Mouse (Mus musculus) kidney, postnatal 0 days (tissue): Measurements from ENCODE around the gene Psmd9. TPM values are rescaled to one million over a fixed set of nuclear protein-coding genes. Genes with fewer than 3 reads are reported as not detected.
A peak's percentile ranks its signal among the peaks of the same experiment; 100 is the strongest.

Experiments
- ATAC-seq: fragments of 200-750 bp; cut with Nextera tagmentation; replicated peaks from 2 replicates; pipeline ENCODE4 v1.8.0; 2017; ENCODE audit warnings: low read depth, moderate number of reproducible peaks, moderate TSS enrichment, moderate library complexity; ENCODE audit not compliant: low FRiP score
- DNase-seq: peaks from one replicate; pipeline ENCODE4 v3.0.0-alpha.2; 2016; ENCODE audit warnings: low spot score
- H3K27ac ChIP-seq: fragments of 300-500 bp; sonication (generic); 2 replicates; pipeline ENCODE4 v1.5.1; 2014; ENCODE audit warnings: mild to moderate bottlenecking
- H3K27me3 ChIP-seq: fragments of 300-500 bp; sonication (generic); 2 replicates; pipeline ENCODE4 v1.6.1; 2014; ENCODE audit warnings: low read length, mixed read lengths; ENCODE audit not compliant: insufficient read depth
- H3K36me3 ChIP-seq: fragments of 300-500 bp; sonication (generic); 2 replicates; pipeline ENCODE4 v1.6.1; 2014; ENCODE audit warnings: low read length, mixed read lengths; ENCODE audit not compliant: insufficient read depth
- H3K4me1 ChIP-seq: fragments of 300-500 bp; sonication (generic); replicated peaks from 2 replicates; pipeline ENCODE4 v1.6.1; 2014; ENCODE audit warnings: antibody characterized with exemption, low read length, mixed read lengths; ENCODE audit not compliant: insufficient read depth
- H3K4me2 ChIP-seq: fragments of 300-500 bp; sonication (generic); 2 replicates; pipeline ENCODE4 v1.6.1; 2014; ENCODE audit warnings: mild to moderate bottlenecking, low read length, moderate library complexity, mixed read lengths
- H3K4me3 ChIP-seq: fragments of 300-500 bp; sonication (generic); replicated peaks from 2 replicates; pipeline ENCODE4 v1.5.1; 2014; ENCODE audit warnings: low read depth, low read length
- H3K9ac ChIP-seq: fragments of 300-500 bp; sonication (generic); 2 replicates; pipeline ENCODE4 v1.6.1; 2014; ENCODE audit warnings: low read depth, low read length
- H3K9me3 ChIP-seq: fragments of 300-500 bp; sonication (generic); replicated peaks from 2 replicates; pipeline ENCODE4 v1.6.1; 2016; ENCODE audit warnings: low read length, inconsistent platforms, mixed read lengths
- CTCF ChIP-seq: IDR thresholded peaks from 2 replicates; pipeline ENCODE4 v1.5.1; 2016; ENCODE audit warnings: antibody characterized with exemption, low read depth, mild to moderate bottlenecking, moderate library complexity
- WGBS: fragments of 180-500 bp; shearing (Covaris S2); extraction: QIAGEN DNeasy Blood & Tissue Kit; methylation state at CpG from one replicate; pipeline ENCODE4 v1.1.7; 2014; 5-methylcytosine and 5-hydroxymethylcytosine counted together
- polyA plus RNA-seq: library from polyadenylated mRNA; unstranded; fragments of >200 nt; fragmentation: Nextera tagmentation; extraction: Ambion mirVana; gene quantifications from 2 replicates; pipeline ENCODE4 v1.2.1, GENCODE M21; 2015

Gene Psmd9
- polyA plus RNA-seq, 1 experiment from 2014 or later, result 77.4 TPM

DNA sequence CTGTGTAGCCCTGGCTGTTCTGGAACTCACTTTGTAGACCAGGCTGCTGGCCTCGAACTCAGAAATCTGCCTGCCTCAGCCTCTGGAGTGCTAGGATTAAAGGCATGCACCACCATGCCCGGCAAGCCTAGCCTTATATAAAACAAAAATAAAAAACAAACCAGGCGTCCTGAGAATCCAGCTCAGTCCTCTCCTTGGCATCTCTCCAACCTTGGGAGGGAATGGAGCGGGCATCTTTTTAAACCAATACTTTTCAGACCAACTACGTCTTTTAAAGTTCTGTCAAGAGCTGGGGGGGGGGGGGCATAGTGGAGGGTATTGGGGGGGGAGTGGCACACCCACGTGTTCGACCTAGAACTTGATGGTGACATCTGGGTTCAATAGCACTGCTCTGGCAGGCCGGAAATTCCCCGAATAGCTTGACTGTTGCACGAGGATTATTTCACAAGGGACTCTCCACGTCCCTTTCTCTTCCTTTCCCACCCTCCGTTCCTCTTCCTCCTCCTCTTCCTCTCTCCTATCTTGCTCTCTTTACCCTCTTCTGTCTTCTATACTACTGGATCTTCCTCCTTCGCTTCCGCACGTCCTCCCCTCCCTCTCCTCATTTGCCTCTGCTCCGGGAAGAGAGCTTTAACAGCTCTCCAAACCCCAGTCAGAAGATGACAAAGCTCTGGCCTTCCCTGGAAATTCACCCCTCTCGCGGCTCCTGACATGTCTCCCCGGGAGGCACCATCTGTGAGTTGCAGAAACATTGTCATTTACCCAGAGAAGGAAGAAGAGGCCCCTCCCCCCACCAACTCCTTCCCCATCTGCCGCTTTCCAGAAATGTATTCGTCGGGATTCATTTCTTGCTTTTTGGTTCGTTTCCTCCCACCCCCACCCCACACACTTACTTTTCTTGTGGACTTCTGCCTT lies 87.9 kb downstream of the Psmd9 start:
- H3K27me3 ChIP-seq, result no peaks in the 10 kb centered on the region
- no peaks in the 10 kb centered on the region for H3K9me3 ChIP-seq
- ATAC-seq (no peak), DNase-seq (peak; percentile 58)
- H3K4me2 ChIP-seq, result peak overlapping the region; percentile 30
- peak overlapping the region; percentile 14; the same call in 1 of the 2 replicates for H3K27ac ChIP-seq
- H3K9ac ChIP-seq, result no peak overlapping the region
- H3K4me1 ChIP-seq, result no peaks in the 10 kb centered on the region
- 33% methylated on average over 23 of the region's 23 CpGs for WGBS
- H3K4me3 ChIP-seq, result no peak overlapping the region
- no peaks in the 10 kb centered on the region for H3K36me3 ChIP-seq
- TF ChIP-seq CTCF, result no peak

DNA sequence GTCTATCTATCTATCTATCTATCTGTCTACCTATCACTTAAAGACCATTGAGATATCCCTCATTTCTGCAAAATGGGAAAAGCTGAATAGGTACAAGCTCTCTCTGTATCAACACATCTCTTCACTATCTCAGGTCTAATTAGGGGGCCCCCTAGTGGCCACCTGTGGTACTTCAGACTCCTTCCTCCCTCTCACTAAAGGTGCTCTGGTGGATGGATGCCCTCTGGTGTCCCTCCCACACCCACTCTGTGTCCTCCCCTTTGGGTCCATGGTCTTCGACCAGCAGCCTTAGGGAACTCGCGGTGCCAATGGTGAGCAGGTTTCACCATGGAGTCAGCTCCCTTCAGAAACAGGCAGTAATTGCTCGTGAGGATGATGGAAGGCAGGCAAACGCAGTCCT lies 89.8 kb downstream of the Psmd9 start:
- Histone ChIP-seq H3K4me3 (no peak overlapping the region), H3K27me3 (no peaks in the 10 kb centered on the region), H3K4me1 (no peaks in the 10 kb centered on the region), H3K9ac (no peak overlapping the region), H3K27ac (no peak overlapping the region), H3K36me3 (no peaks in the 10 kb centered on the region), H3K9me3 (no peaks in the 10 kb centered on the region), H3K4me2 (no peak overlapping the region)
- DNase-seq (no peak), ATAC-seq (0 out of 2 replicates have a peak, but pooled peaks have one; percentile 25)
- 43% methylated on average over 5 of the region's 5 CpGs for WGBS
- TF ChIP-seq CTCF, result peak; percentile 70

DNA sequence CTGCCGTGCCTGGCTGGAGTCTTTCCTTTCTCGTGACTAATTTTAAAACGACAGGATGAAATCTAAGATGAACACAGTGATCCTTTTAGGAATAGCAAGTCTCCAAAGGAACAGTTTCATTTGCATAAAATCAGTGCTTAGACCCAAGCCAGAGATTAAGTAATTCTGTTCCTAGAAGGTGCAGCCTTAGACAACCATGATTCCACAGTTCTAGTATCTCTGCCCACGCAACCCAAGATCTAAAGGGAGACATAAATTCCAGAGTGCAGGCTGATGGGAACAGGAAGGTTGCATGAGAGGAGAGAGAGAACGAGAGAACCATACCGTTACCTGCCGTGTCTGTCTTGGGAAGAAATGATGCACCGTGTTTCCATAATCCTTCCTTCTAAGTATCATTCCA lies 91.5 kb downstream of the Psmd9 start:
- TF ChIP-seq CTCF, result no peak
- H3K36me3 ChIP-seq, result no peaks in the 10 kb centered on the region
- H3K4me3 ChIP-seq, result no peak overlapping the region
- H3K9ac ChIP-seq, result no peak overlapping the region
- H3K4me2 ChIP-seq, result no peak overlapping the region
- no peak overlapping the region for H3K27ac ChIP-seq
- ATAC-seq (no peak), DNase-seq (no peak)
- H3K27me3 ChIP-seq, result no peaks in the 10 kb centered on the region
- H3K4me1 ChIP-seq, result no peaks in the 10 kb centered on the region
- WGBS, result 65% methylated on average over 8 of the region's 8 CpGs
- H3K9me3 ChIP-seq, result no peaks in the 10 kb centered on the region

DNA sequence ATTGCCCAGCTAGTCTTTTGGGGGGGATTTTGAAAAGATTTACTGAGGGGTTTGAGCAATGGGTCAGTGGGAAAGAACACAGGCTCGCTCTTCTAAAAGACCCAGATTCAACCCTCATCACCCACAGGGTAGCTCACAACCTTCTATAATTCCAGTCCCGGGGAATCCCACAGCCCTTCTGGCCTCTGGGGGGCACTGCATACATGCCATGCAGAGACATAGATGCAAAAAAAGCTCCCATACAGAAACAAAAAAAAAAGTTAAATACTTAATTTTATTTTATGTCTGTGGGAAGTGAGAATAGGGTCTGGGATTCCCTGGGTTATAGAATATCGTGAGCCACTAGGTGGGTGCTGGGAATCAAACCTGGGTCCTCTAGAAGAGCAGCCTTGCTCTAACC lies 97.7 kb downstream of the Psmd9 start:
- DNase-seq (no peak), ATAC-seq (no peak)
- Histone ChIP-seq H3K4me3 (no peak overlapping the region), H3K4me2 (no peak overlapping the region), H3K27me3 (no peaks in the 10 kb centered on the region), H3K9me3 (no peaks in the 10 kb centered on the region), H3K36me3 (no peaks in the 10 kb centered on the region), H3K4me1 (no peaks in the 10 kb centered on the region), H3K27ac (no peak overlapping the region), H3K9ac (no peak overlapping the region)
- TF ChIP-seq CTCF, result peak; percentile 43
- WGBS, result 84% methylated on average over 3 of the region's 3 CpGs

DNA sequence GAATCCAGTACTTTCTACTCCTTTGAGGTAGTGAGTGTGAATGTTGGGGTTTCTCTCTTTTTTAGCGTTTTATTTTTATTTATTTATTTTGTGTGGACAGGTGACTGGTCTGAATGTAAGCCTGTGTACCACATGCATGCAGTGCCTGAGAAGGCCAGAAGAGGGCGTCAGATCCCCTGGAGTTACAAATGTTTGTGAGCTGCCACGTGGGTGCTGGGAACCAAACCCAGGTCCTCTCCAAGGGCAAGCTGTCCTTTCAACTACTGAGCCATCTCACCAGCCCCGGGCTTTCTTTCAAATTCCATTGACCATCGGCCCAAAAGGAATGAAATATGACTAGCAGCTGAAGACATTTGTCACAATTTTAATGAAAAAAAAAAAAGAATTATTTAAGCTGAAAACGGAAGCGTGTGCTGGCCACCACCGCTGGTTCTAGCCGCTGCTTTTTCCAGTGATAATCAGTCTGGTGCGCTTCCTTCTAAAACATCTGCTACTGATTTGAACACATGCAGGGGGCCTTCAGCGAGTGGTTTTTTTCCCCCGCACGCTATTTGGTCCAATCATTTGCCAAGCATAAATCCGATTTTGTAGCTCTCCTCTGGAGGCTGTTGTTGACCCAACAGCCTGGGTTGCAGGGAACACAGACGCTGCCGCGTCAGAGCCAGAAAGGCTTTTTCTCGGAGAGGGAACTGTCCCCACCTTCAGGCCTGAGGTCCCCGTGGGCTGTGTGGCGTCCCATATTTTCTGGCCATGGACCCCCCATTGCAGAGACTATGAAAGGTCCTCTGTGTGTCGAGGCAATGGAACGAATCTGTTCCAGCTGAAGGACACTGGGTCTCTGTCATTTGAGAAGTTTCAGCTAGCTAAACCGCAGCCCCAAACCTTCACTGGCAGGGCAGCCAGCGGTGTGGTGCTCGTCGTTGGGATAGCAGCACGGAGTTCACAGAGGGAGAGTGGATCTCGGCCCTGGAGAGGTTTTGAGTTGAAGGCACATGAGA lies 99.6 kb downstream of the Psmd9 start:
- Histone ChIP-seq H3K27ac (no peak overlapping the region), H3K27me3 (no peaks in the 10 kb centered on the region), H3K4me2 (no peak overlapping the region), H3K4me3 (no peak overlapping the region), H3K9ac (no peak overlapping the region), H3K36me3 (no peaks in the 10 kb centered on the region), H3K4me1 (no peaks in the 10 kb centered on the region), H3K9me3 (no peaks in the 10 kb centered on the region)
- 0 out of 2 replicates have a peak, but pooled peaks have one; percentile 7 for TF ChIP-seq CTCF
- 73% methylated on average over 28 of the region's 28 CpGs for WGBS
- DNase-seq (no peak), ATAC-seq (no peak)

DNA sequence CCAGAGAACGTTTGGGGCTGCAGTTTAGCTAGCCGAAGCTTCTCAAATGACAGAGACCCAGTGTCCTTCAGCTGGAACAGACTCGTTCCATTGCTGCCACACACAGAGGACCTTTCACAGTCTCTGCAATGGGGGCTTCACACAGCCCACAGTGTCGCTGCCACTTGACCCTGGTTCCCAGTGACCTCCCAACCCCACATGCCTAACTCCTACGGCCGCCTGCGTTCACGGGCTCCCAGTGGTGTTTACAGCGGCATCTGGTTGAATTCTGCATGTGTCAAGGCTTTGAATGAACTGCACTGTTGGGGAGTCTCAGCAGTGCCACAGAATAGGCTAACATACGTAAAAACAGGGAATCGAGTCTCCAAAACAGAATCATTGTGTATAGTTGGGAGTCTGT lies 101.7 kb downstream of the Psmd9 start:
- Histone ChIP-seq H3K36me3 (no peaks in the 10 kb centered on the region), H3K9me3 (no peaks in the 10 kb centered on the region), H3K4me3 (no peak overlapping the region), H3K4me2 (no peak overlapping the region), H3K27me3 (no peaks in the 10 kb centered on the region), H3K9ac (no peak overlapping the region), H3K4me1 (no peaks in the 10 kb centered on the region), H3K27ac (no peak overlapping the region)
- DNase-seq (no peak), ATAC-seq (no peak)
- 34% methylated on average over 11 of the region's 11 CpGs for WGBS
- TF ChIP-seq CTCF, result no peak
